Mouse (Mus musculus): ENCODE results near the gene E2f4.
A peak's percentile ranks its signal among the peaks of the same experiment; 100 is the strongest.

E2f4 gene

GRCm38 (mm10) chr8:105297511-105298192 is at the start of gene E2f4:
E2f4 (plus strand) TSS chr8:105297663.
- DNase-seq (ENCODE audit: low read depth) = peak; percentile 86

GRCm38 (mm10) chr8:105251954-105252353 is 45.5 kb upstream of the E2f4 start:
- no peak for DNase-seq (ENCODE audit: low read depth)

- no peak for DNase-seq (ENCODE audit: low read depth)
Observed at GRCm38 (mm10) chr8:105252680-105253537, 44.6 kb upstream of the E2f4 start.

- no peak for DNase-seq (ENCODE audit: low read depth)
Observed at GRCm38 (mm10) chr8:105253766-105254151, 43.7 kb upstream of the E2f4 start.

- peak; percentile 90 for DNase-seq (ENCODE audit: low read depth)
Observed at GRCm38 (mm10) chr8:105254152-105254965, 43.1 kb upstream of the E2f4 start.

- peak; percentile 57 for DNase-seq (ENCODE audit: low read depth)
Observed at GRCm38 (mm10) chr8:105254966-105255350, 42.5 kb upstream of the E2f4 start, which contains the start of gene B3gnt9. B3gnt9 (minus strand) TSS chr8:105255153.

- DNase-seq (ENCODE audit: low read depth) = no peak
Observed at GRCm38 (mm10) chr8:105257318-105258114, 39.9 kb upstream of the E2f4 start.

GRCm38 (mm10) chr8:105258911-105259720 is 38.3 kb upstream of the E2f4 start:
- no peak for DNase-seq (ENCODE audit: low read depth)

GRCm38 (mm10) chr8:105259721-105260320 is 37.6 kb upstream of the E2f4 start:
- DNase-seq (ENCODE audit: low read depth) = peak; percentile 82

GRCm38 (mm10) chr8:105260371-105261099 is 36.9 kb upstream of the E2f4 start:
- DNase-seq (ENCODE audit: low read depth) = no peak

- no peak for DNase-seq (ENCODE audit: low read depth)
Observed at GRCm38 (mm10) chr8:105261326-105261980, 36.0 kb upstream of the E2f4 start.

- no peak for DNase-seq (ENCODE audit: low read depth)
Observed at GRCm38 (mm10) chr8:105263244-105263912, 34.1 kb upstream of the E2f4 start.

- peak; percentile 75 for DNase-seq (ENCODE audit: low read depth)
Observed at GRCm38 (mm10) chr8:105264024-105264982, 33.2 kb upstream of the E2f4 start, which contains the start of the genes Tradd and Fbxl8. Tradd (minus strand) TSS chr8:105264609. Fbxl8 (plus strand) TSS chr8:105264648.

GRCm38 (mm10) chr8:105265128-105265527 is 32.3 kb upstream of the E2f4 start:
- DNase-seq (ENCODE audit: low read depth) = peak; percentile 78

GRCm38 (mm10) chr8:105266775-105267174 is 30.7 kb upstream of the E2f4 start:
- DNase-seq (ENCODE audit: low read depth) = peak; percentile 43

GRCm38 (mm10) chr8:105268342-105269074 is 29.0 kb upstream of the E2f4 start:
- no peak for DNase-seq (ENCODE audit: low read depth)
